ENCODE assay signal across 9 mouse cellular contexts in genomic region chr13:59365460-59365859, GRCm38 (mm10).
DNase-seq lines count a peak whose midpoint lies in the region; ATAC-seq and TF ChIP-seq lines count a peak whose summit lies in the region.
"Had no signal": no experiment of that assay in that cellular context is flagged by ENCODE, and none has a peak within 500 bp of the region (broad histone marks: within the 10 kb centered on the region; RNA-seq: fewer than 3 reads in every experiment).

No protein-coding gene starts in this region.

- no peak overlapping the region for H3K27ac ChIP-seq in lung, postnatal 0 days (ENCODE audit: low read length)
- H3K27ac ChIP-seq: hindbrain, embryonic 15.5 days had no signal

- TF ChIP-seq CTCF in lung, postnatal 0 days (IDR thresholded peaks at IDR 0.05): peak; percentile 83

- peak; percentile 85 for DNase-seq in ES-CJ7 (ENCODE audit: low read depth, low spot score)
- peak; percentile 82 for DNase-seq in adrenal gland, postnatal 10 days
- DNase-seq in embryo, embryonic 11 days: peak; percentile 90
- DNase-seq in gastrocnemius, postnatal 4 days (ENCODE audit: low spot score in 2 of 2): peak; percentile 61 to 79
- DNase-seq in layer of hippocampus, adult 18-20 months (ENCODE audit: low spot score in 2 of 2): peak; percentile 75 to 91
- peak; percentile 72 for DNase-seq in lung, postnatal 0 days (ENCODE audit: low spot score)
- DNase-seq in right cerebral cortex, postnatal 10 days (ENCODE audit: low spot score in 2 of 2): peak; percentile 86 to 91
- DNase-seq in T-cell, adult 2 months (ENCODE audit: low spot score): no peak

- peak; percentile 32; the same call in 1 of the 2 replicates for ATAC-seq in lung, postnatal 0 days

- no peaks in the 10 kb centered on the region for H3K27me3 ChIP-seq in lung, postnatal 0 days (replicated peaks; ENCODE audit: insufficient read depth, low read length)
- H3K27me3 ChIP-seq: hindbrain, embryonic 15.5 days had no signal

- no peak overlapping the region for H3K9ac ChIP-seq in lung, postnatal 0 days (replicated peaks; ENCODE audit: low read depth)
- H3K9ac ChIP-seq: hindbrain, embryonic 15.5 days had no signal

- no peaks in the 10 kb centered on the region for H3K9me3 ChIP-seq in lung, postnatal 0 days (ENCODE audit: low read length)
- H3K9me3 ChIP-seq: hindbrain, embryonic 15.5 days had no signal

- TF ChIP-seq EP300 in lung, postnatal 0 days (IDR thresholded peaks at IDR 0.05): no peak

- H3K4me2 ChIP-seq in lung, postnatal 0 days (replicated peaks; ENCODE audit: low read depth, low read length): no peak overlapping the region
- H3K4me2 ChIP-seq: hindbrain, embryonic 15.5 days had no signal

- WGBS in lung, postnatal 0 days: 52% methylated on average over 5 of the region's 5 CpGs

- no peaks in the 10 kb centered on the region for H3K36me3 ChIP-seq in lung, postnatal 0 days (ENCODE audit: insufficient read depth, low read length)
- H3K36me3 ChIP-seq: hindbrain, embryonic 15.5 days had no signal

- H3K4me3 ChIP-seq in lung, postnatal 0 days (ENCODE audit: low read depth, low read length): no peak overlapping the region
- H3K4me3 ChIP-seq: hindbrain, embryonic 15.5 days had no signal

- H3K4me1 ChIP-seq in lung, postnatal 0 days (ENCODE audit: insufficient read depth, low read depth, low read length): no peaks in the 10 kb centered on the region
- H3K4me1 ChIP-seq: hindbrain, embryonic 15.5 days had no signal
